Mouse (Mus musculus): ENCODE results near the gene Dusp1. TPM values are rescaled to one million over a fixed set of nuclear protein-coding genes. Genes with fewer than 3 reads are reported as not detected.

Gene Dusp1
- polyA plus RNA-seq, 1 experiment from 2014 or later: 25.9 TPM

GRCm38 (mm10) chr17:26561290-26561640, 663 bp downstream of the Dusp1 start, which contains the start of gene Ergic1:
Gene Ergic1, plus strand, starts transcription at chr17:26561489.
- ATAC-seq (ENCODE audit: low read depth): peak; percentile 96
- no peaks in the 10 kb centered on the region for H3K36me3 ChIP-seq (ENCODE audit: control insufficient read depth, insufficient read depth)
- H3K27me3 ChIP-seq (ENCODE audit: control insufficient read depth, insufficient read depth, low read depth, low read length): no peaks in the 10 kb centered on the region
- H3K4me3 ChIP-seq (ENCODE audit: low read depth, low read length): peak within 1 kb of the TSS; percentile 69
- H3K4me1 ChIP-seq (ENCODE audit: control insufficient read depth, low read depth, low read length): peaks cover 27% of the 10 kb centered on the region
- H3K9me3 ChIP-seq (replicated peaks; ENCODE audit: control insufficient read depth, low read length): no peaks in the 10 kb centered on the region
- H3K4me2 ChIP-seq (ENCODE audit: low read depth, low read length): peak within 1 kb of the TSS; percentile 94
- H3K9ac ChIP-seq (ENCODE audit: low read depth, low read length): peak within 1 kb of the TSS; percentile 66
- under 1% methylated on average over 27 of the region's 36 CpGs for WGBS (ENCODE audit: insufficient replicate concordance)
- peak within 1 kb of the TSS; percentile 30; the same call in 1 of the 2 replicates for H3K27ac ChIP-seq (ENCODE audit: low read length)

DNA sequence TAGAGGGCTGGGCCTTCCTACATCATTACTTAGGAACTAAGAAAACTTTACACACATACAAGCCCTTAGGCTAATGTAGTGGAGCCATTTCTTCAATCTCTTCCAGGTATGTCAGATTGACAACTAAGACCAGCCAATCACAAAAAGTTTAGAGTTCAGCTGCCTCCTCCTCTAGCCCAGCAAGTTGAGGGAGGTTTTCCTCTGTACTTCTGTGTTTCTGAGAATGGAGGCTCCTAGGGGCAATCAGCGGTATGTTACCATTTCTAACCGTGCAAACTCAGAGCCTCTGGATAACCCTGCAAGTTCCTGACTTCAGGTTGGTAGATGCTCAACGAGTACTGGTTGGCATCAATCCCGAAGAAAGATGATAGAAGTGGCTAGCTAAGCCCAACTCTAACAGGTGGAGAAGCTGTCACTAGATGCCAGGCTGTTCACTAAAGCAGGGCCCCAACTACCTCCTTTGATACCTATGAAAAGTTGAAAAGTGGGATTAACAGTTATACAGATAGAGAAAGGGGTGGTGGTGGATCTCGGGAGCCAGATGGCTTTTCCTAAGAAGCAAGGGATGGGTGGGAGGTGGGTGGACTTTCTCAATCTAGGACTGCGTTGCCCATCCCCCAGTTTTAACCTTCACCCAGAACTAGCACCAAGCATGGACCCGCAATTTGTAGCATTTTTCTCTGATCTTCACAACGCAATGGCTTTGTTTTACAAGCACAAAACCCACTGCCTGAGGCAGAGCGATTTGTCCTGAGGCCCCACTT, 1.2 kb downstream of the Dusp1 start:
- WGBS (ENCODE audit: insufficient replicate concordance): 36% methylated on average over 9 of the region's 9 CpGs
- ATAC-seq (ENCODE audit: low read depth): 0 out of 2 replicates have a peak, but pooled peaks have one; percentile 4
- Histone ChIP-seq H3K4me2 (ENCODE audit: low read depth, low read length) (peak overlapping the region; percentile 94), H3K4me3 (ENCODE audit: low read depth, low read length) (peak overlapping the region; percentile 69), H3K27me3 (ENCODE audit: control insufficient read depth, insufficient read depth, low read depth, low read length) (no peaks in the 10 kb centered on the region), H3K4me1 (ENCODE audit: control insufficient read depth, low read depth, low read length) (peaks cover 27% of the 10 kb centered on the region), H3K36me3 (ENCODE audit: control insufficient read depth, insufficient read depth) (no peaks in the 10 kb centered on the region), H3K9me3 (replicated peaks; ENCODE audit: control insufficient read depth, low read length) (no peaks in the 10 kb centered on the region), H3K27ac (ENCODE audit: low read length) (no peak overlapping the region), H3K9ac (ENCODE audit: low read depth, low read length) (peak overlapping the region; percentile 66)

DNA sequence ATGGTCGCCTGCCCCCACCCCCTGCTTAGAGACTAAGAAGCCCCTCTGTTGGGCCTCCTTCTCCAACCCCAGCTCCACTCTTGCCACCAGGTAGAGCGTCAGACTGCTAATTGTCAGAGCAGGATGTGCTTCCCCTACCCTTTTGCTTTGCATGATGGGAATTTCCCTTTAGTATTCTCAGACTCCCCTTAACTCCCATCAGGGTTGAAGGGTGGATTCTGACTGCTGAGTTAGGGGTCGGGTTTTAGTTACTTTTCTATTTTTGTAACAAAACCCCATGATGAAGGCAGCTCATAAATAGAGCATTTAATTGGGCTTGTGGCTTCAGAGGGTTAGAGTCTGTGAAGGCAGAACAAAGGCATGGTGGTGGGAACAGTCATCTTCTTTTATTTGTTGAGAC, 8.9 kb downstream of the Dusp1 start:
- ATAC-seq (ENCODE audit: low read depth): no peak
- no peaks in the 10 kb centered on the region; the same call in none of the 2 replicates for H3K4me1 ChIP-seq (ENCODE audit: control insufficient read depth, low read depth, low read length)
- 56% methylated on average over 3 of the region's 3 CpGs for WGBS (ENCODE audit: insufficient replicate concordance)
- H3K4me3 ChIP-seq (ENCODE audit: low read depth, low read length): no peak overlapping the region
- no peak overlapping the region for H3K4me2 ChIP-seq (ENCODE audit: low read depth, low read length)
- H3K9ac ChIP-seq (ENCODE audit: low read depth, low read length): no peak overlapping the region
- H3K36me3 ChIP-seq (ENCODE audit: control insufficient read depth, insufficient read depth): no peaks in the 10 kb centered on the region
- H3K27me3 ChIP-seq (ENCODE audit: control insufficient read depth, insufficient read depth, low read depth, low read length): peaks cover 5% of the 10 kb centered on the region
- H3K27ac ChIP-seq (ENCODE audit: low read length): no peak overlapping the region
- H3K9me3 ChIP-seq (replicated peaks; ENCODE audit: control insufficient read depth, low read length): no peaks in the 10 kb centered on the region

- Histone ChIP-seq H3K27me3 (ENCODE audit: control insufficient read depth, insufficient read depth, low read depth, low read length) (peaks cover 5% of the 10 kb centered on the region), H3K9ac (ENCODE audit: low read depth, low read length) (no peak overlapping the region), H3K4me1 (ENCODE audit: control insufficient read depth, low read depth, low read length) (no peaks in the 10 kb centered on the region; the same call in none of the 2 replicates), H3K27ac (ENCODE audit: low read length) (no peak overlapping the region), H3K36me3 (ENCODE audit: control insufficient read depth, insufficient read depth) (no peaks in the 10 kb centered on the region), H3K4me2 (ENCODE audit: low read depth, low read length) (no peak overlapping the region), H3K9me3 (replicated peaks; ENCODE audit: control insufficient read depth, low read length) (no peaks in the 10 kb centered on the region), H3K4me3 (ENCODE audit: low read depth, low read length) (no peak overlapping the region)
- no peak for ATAC-seq (ENCODE audit: low read depth)
- 74% methylated on average over 6 of the region's 6 CpGs for WGBS (ENCODE audit: insufficient replicate concordance)
Observed at GRCm38 (mm10) chr17:26551104-26551503, 10.8 kb downstream of the Dusp1 start.

DNA sequence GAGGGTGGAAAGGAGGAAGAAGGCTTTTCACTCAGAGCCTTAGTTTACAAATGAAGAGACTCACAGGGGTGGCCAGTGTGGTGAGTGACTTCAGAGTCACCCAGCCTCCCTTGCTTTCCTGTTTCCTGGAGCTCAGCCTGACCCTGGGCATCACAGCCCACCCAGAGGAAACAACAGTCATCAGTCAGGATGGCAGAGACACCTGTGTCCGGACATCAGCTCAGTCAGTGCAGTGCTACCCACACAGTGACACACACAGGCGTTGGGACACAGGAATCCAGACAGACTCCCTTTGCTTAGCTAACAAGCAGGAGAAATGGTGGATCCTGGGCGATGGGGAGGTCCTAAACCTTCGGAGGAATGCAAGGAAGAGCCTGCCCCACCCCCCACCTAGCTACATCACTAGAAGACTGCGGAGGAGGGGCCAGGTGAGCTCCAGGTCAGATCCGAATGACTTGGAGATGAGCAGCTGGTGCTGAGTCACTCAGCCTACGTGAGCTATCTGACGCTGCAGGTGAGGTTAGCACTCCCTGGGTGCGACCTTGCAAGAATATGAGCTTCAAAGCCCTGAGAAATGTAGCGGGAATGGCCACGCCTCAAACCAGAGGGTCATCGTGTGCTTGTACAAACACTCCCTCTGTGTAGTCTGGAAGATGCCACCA, 12.6 kb downstream of the Dusp1 start:
- H3K27me3 ChIP-seq (ENCODE audit: control insufficient read depth, insufficient read depth, low read depth, low read length): peaks cover 5% of the 10 kb centered on the region
- H3K27ac ChIP-seq (ENCODE audit: low read length): no peak overlapping the region
- 22% methylated on average over 12 of the region's 12 CpGs for WGBS (ENCODE audit: insufficient replicate concordance)
- no peaks in the 10 kb centered on the region for H3K36me3 ChIP-seq (ENCODE audit: control insufficient read depth, insufficient read depth)
- H3K4me3 ChIP-seq (ENCODE audit: low read depth, low read length): no peak overlapping the region
- H3K9me3 ChIP-seq (replicated peaks; ENCODE audit: control insufficient read depth, low read length): no peaks in the 10 kb centered on the region
- peaks cover 4% of the 10 kb centered on the region for H3K4me1 ChIP-seq (ENCODE audit: control insufficient read depth, low read depth, low read length)
- 0 out of 2 replicates have a peak overlapping the region, but pooled peaks have one; percentile 4 for H3K9ac ChIP-seq (ENCODE audit: low read depth, low read length)
- no peak overlapping the region for H3K4me2 ChIP-seq (ENCODE audit: low read depth, low read length)
- no peak for ATAC-seq (ENCODE audit: low read depth)

- no peak overlapping the region for H3K4me2 ChIP-seq (ENCODE audit: low read depth, low read length)
- H3K27me3 ChIP-seq (ENCODE audit: control insufficient read depth, insufficient read depth, low read depth, low read length): peaks cover 5% of the 10 kb centered on the region
- no peak overlapping the region for H3K27ac ChIP-seq (ENCODE audit: low read length)
- peaks cover 4% of the 10 kb centered on the region for H3K4me1 ChIP-seq (ENCODE audit: control insufficient read depth, low read depth, low read length)
- ATAC-seq (ENCODE audit: low read depth): no peak
- no peak overlapping the region for H3K4me3 ChIP-seq (ENCODE audit: low read depth, low read length)
- no peaks in the 10 kb centered on the region for H3K36me3 ChIP-seq (ENCODE audit: control insufficient read depth, insufficient read depth)
- 0 out of 2 replicates have a peak overlapping the region, but pooled peaks have one; percentile 4 for H3K9ac ChIP-seq (ENCODE audit: low read depth, low read length)
- H3K9me3 ChIP-seq (replicated peaks; ENCODE audit: control insufficient read depth, low read length): no peaks in the 10 kb centered on the region
- WGBS (ENCODE audit: insufficient replicate concordance): 14% methylated on average over 5 of the region's 5 CpGs
Observed at GRCm38 (mm10) chr17:26548566-26548965, 13.4 kb downstream of the Dusp1 start.

DNA sequence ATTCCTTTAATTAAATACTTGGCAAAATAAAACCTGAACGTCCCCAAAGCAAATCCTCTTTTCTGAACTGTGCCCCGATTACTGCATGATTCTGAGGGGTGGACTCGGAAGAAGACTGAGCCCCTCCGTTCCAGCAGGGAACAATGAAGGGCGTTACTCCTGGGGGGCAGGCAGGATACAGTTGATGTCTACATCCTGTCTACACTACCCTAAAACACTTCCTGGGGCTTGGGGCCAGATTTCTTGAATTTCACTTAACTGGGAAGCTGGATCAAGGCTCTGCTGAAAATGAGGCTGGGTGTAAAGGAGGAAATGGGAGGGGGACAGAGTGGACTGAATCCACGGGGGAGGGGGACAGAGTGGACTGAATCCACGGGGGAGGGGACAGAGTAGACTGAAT, 14.2 kb downstream of the Dusp1 start:
- Histone ChIP-seq H3K4me2 (ENCODE audit: low read depth, low read length) (no peak overlapping the region), H3K36me3 (ENCODE audit: control insufficient read depth, insufficient read depth) (no peaks in the 10 kb centered on the region), H3K27me3 (ENCODE audit: control insufficient read depth, insufficient read depth, low read depth, low read length) (peaks cover 5% of the 10 kb centered on the region), H3K9me3 (replicated peaks; ENCODE audit: control insufficient read depth, low read length) (no peaks in the 10 kb centered on the region), H3K9ac (ENCODE audit: low read depth, low read length) (no peak overlapping the region), H3K4me1 (ENCODE audit: control insufficient read depth, low read depth, low read length) (peaks cover 4% of the 10 kb centered on the region), H3K4me3 (ENCODE audit: low read depth, low read length) (no peak overlapping the region), H3K27ac (ENCODE audit: low read length) (no peak overlapping the region)
- ATAC-seq (ENCODE audit: low read depth): no peak
- 19% methylated on average over 7 of the region's 7 CpGs for WGBS (ENCODE audit: insufficient replicate concordance)

DNA sequence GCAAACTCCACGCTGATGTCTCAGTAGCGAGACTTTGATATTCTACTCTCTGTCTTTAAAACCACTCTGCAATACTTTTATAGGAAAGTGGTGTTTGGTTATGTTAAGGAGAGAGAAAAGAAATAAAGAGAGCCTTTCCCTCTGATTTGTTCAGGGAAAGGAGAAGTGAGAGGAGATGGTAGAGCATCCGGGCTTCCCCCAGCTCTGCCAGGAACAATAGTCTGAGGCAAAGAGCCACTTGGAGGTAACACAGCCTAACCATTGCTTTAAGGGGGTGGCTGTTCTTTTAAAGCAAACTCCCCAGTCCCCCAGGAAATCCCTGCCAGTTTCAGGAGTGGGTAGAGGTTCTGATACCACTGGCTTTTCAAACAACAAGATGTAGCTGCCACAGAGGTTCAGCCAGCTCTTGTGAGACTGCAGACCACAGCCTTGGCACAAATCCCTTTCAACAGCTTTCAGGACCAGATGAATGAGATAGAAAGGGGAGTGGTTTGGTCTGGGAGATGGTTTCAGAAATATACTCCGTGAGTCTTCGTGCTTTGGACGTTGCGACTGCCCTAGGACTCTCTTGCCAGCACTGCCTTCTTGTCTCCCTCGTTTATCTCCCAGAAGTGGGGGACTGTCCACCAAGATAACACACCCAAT, 17.5 kb downstream of the Dusp1 start:
- no peak overlapping the region for H3K4me2 ChIP-seq (ENCODE audit: low read depth, low read length)
- H3K27me3 ChIP-seq (ENCODE audit: control insufficient read depth, insufficient read depth, low read depth, low read length): peaks cover 7% of the 10 kb centered on the region
- no peak overlapping the region for H3K4me3 ChIP-seq (ENCODE audit: low read depth, low read length)
- H3K9ac ChIP-seq (ENCODE audit: low read depth, low read length): no peak overlapping the region
- peaks cover 4% of the 10 kb centered on the region for H3K4me1 ChIP-seq (ENCODE audit: control insufficient read depth, low read depth, low read length)
- H3K9me3 ChIP-seq (replicated peaks; ENCODE audit: control insufficient read depth, low read length): no peaks in the 10 kb centered on the region
- H3K27ac ChIP-seq (ENCODE audit: low read length): no peak overlapping the region
- WGBS (ENCODE audit: insufficient replicate concordance): 37% methylated on average over 8 of the region's 8 CpGs
- no peak for ATAC-seq (ENCODE audit: low read depth)
- no peaks in the 10 kb centered on the region for H3K36me3 ChIP-seq (ENCODE audit: control insufficient read depth, insufficient read depth)

All from liver, embryonic 16.5 days (tissue).